Mouse (Mus musculus): Measurements from ENCODE around the gene Dnajc19.

DNA sequence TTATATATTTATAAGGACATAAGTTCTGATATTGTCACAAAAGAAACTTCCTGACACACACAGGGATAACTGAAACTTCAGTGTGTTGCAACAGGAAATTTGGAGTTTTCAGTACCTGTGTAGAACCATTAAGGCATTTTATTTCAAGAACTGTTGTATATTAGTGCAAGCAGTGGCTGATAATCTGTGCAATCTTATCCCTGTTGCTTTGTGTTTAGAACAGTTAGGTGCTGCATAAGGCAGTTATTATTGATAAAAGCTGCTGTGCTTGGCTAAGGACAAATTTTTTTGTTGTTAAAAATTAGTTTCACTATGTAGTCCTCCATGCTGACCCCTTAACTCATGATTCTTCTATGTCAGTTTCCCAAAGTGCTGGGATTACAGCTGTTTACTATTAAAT is 52.2 kb downstream of the Dnajc19 start:
- no peak for TF ChIP-seq CTCF (conservative IDR thresholded peaks at IDR 0.05; ENCODE audit: insufficient read depth, insufficient read length, low read depth, low read length)
- TF ChIP-seq POLR2A (IDR thresholded peaks at IDR 0.05; ENCODE audit: low read depth, low read length): no peak
